Mouse (Mus musculus) frontal cortex, postnatal 36 days (tissue): ENCODE results near the gene Suox.
A peak's percentile ranks its signal among the peaks of the same experiment; 100 is the strongest.
"Not testable (repeated sequence)": the region's sequence is repeated elsewhere in the genome, so short reads cannot be mapped to it uniquely, and the experiment has no call there.

ENCODE experiments used
- DNase-seq, 2 experiments: peaks; one replicate each; pipeline ENCODE4 v3.0.0; 2022; ENCODE audit warnings: low spot score in 2 of 2

Suox gene

GRCm38 (mm10) chr10:128673763-128674468 is at the start of gene Suox:
Suox (minus strand) TSS chr10:128674073.
- DNase-seq = peak; percentile 79 to 81

- DNase-seq = no peak
These were observed 42.0 kb upstream of the Suox start for GRCm38 (mm10) chr10:128715559-128716537.

DNA sequence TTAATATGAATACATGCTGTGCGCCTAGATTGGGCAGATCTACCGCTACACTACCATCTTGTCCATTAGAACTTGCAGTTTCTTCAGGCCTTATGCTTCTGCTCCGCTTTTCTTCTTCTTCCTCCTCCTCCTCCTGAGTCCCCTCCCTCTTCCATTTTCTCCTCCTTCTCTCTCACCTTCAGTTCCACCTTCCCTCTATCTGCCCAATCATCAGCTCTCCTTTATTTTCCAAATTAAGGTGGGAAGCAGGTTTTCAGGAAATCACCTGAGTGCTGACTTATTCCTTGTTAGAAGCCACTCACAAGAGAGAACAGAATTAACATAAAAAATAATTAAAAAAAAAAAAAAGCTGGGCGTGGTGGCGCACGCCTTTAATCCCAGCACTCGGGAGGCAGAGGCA is 37.4 kb upstream of the Suox start:
- not testable (repeated sequence) for DNase-seq

DNA sequence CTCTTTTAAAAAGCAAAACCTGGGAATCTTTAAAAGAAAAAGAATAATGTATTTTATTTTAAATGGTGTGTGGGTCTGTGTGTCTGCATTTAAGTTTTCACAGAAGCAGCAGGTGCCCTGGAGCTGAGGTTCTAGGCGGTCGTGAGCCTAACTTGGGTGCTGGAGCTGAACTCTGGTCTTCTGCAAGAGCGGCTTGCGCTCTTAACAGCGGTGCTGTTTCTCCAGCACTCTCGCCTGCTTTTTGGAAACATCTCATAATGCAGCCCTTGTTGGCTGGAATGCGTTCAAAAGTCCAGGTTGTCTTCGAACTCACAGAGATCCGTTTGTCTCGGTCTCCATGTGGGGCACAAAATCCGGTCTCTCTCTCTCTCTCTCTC is 31.4 kb upstream of the Suox start:
- DNase-seq = no peak

DNA sequence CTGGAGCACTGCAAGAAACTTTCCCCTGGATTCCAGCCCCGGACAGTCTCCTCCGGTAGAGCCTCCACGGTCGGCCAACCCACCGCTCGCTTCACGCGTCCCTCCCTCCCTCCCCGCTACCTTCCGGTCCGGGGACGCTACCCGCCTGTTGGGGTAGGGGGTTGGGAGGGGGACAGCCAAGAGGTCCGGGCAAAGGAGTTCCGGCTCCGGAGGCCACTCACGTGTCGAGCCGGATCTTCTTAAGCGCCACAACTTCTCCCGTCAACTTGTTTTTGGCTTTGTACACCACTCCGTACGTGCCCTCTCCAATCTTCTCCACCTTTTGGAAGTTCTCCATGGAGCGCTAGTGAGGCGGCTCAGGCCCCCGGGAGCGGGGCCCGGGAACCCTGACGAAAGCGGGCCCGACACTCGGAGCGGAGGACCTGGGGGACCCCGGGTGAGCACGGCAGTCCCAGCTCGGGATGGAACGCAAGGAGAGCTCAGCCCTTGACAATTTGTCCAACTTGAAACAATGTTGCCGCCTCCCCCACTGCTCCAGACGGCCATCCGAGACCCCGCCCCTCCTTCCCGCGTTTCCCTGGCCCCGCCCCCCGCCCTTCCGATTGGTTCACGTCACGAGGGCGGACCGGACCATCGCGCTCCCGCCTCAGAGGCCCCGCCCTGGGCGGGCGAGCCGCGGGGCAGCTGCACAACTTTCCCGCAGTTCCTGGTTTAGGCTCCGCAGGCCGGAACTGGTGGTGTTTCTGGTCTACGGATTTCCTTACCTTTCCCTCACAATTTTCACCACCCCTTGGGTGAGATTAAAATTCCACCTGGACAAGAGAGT is 30.8 kb upstream of the Suox start, which contains the start of gene Cdk2:
Gene Cdk2 (minus strand): TSS at position 541 of the 826 bp plus-strand sequence.
- peak; percentile 74 to 75 for DNase-seq

- DNase-seq = no peak
These were observed 30.0 kb upstream of the Suox start, which contains the start of gene Pmel for GRCm38 (mm10) chr10:128703895-128704294. Pmel (plus strand) TSS chr10:128704195.

- DNase-seq = no peak
These were observed 28.6 kb upstream of the Suox start for GRCm38 (mm10) chr10:128702328-128703007.

GRCm38 (mm10) chr10:128700712-128701111 is 26.8 kb upstream of the Suox start:
- no peak for DNase-seq

DNA sequence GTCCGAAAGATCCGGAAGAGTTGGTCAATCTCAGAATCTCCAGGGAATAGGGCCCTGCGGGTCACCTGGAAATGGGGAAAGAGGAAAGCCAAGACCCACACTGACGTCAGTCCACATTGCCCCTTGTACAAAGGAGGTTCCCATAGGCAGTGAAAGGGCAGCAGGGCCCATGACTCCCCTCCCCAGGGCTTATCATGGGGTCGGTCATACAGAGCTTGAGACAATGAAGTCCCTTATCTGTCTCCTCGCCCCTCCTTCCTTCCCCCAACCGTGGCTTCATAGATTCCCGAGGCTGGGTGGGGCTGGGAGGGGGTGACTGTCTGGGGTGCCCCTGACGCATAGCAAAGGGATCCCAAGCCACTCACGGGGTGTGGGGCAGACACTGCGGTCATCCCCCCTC is 25.7 kb upstream of the Suox start:
- DNase-seq = no peak

DNA sequence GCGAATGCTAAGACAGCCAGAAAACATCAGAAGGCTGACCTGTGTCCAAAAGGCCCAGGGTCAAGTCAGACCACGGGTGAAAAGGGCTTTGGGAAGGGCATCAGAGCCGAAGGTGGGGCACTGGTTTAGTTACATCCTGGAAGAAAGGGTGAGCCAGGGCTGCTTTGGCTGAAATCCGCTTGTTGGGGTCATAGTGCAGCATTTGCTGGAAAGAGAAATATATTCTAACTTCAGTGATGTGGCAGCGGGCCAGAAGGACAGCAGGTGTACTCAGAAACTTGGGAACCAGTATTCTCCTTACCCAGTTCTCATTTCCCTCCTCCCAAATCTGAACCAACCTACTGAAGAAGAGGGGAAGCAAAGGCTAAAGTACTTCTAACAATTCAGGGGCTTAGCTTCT is 25.1 kb upstream of the Suox start:
- DNase-seq = no peak

DNA sequence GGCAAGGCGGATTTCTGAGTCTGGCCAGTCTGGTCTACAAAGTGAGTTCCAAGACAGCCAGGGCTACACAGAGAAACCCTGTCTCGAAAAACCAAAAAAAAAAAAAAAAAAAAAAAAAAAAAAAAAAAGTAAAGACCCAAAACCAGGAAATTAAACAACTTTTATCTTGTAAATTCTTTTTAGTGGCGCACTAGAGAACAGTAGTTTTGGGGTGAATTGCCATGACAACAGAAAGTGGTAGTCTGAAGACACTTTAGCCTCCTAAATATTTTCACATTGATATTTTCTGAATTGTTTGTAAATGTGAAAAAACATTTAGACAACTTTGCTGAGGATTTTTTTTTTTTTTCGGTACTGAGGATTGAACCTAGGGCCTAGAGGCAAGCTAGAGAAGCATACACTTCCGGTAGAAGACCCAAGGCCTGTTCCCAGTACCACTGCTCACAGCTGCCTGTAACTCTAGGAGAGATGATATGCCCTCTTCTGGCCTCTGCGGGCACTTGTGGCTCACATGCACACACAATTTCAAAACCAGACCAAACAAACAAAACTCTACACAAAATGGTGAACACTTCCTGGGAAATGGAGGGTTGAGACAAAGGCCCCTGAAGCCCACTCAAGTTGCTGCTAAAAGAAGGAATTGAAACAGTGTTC is 23.3 kb upstream of the Suox start:
- DNase-seq = no peak

- DNase-seq = peak; percentile 100
These were observed 22.3 kb upstream of the Suox start, which contains the start of gene Rab5b for GRCm38 (mm10) chr10:128695992-128696807. Rab5b (minus strand) TSS chr10:128696264.

- no peak for DNase-seq
These were observed 21.6 kb upstream of the Suox start for GRCm38 (mm10) chr10:128695411-128695991.

DNA sequence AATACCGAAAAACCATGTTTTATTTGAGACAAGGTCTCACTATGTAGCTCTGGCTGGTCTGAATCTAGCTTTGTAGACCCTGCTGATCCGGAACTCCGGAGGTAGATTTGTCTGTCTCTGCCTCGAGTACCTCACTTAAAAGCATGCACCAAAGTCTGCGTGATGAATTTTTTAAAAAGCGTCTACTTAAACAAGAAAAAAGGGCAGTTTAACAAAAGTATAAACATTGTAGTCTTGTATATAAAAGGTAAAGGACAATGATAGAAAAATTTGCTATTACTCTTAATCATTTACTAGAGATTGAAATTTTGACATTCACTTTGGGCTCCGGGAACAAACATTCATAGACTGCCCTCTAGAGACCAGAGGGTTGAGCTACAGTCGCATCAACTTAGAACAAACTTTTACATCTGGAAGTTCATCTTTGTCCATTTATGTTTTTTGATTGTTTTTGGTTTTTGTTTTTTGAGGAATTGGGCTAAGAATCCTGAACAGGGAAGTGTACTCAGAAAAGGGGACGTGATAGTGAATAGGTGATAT is 666 bp upstream of the Suox start:
- peak in 1 of 2 experiments; percentile 28 for DNase-seq

- DNase-seq = no peak
These were observed 2.7 kb downstream of the Suox start for GRCm38 (mm10) chr10:128671148-128671547.

DNA sequence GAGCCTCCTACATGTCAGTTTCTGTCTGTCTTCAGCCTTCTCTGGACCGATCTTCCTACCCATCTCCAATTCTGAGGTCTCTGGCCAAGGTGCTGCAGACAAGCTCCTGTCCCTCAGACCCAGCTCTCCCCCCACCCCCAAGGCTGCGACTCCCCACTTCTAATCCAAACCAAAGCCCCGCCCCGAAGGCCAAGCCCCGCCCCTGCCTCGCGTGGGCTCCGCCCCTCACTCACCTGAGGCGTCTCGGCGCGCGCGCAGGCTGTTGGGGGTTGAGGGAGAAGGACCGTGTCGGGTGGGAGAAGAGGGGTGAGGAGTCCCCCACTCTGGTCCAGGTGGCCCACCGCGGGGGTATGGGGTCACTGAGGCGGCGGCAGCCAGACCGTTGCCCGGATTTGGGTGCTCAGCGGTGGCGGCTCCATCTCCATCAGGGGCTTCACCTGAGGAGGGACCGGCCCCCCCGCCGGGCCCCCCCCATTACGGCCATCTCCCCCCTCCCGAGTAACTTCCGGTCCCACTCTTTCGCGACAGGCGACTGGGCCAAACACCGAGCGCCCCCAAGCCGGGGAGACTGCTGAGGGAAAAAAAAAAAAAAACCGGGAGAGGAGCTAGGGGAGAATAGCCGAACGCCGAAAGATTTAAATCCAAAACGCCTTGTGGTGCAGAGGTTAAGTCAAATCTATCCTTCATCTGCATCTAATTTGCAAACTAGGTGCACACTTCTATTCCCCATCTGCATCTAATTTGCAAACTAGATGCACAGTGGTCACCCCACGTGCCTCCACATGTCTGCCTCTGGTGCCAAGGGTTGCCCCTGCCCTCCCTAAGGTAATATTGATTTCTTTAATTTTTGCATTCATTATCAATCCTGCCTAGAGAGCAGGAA is 4.8 kb downstream of the Suox start:
- DNase-seq = peak; percentile 61 to 62

GRCm38 (mm10) chr10:128665806-128666205 is 8.1 kb downstream of the Suox start:
- DNase-seq = no peak

DNA sequence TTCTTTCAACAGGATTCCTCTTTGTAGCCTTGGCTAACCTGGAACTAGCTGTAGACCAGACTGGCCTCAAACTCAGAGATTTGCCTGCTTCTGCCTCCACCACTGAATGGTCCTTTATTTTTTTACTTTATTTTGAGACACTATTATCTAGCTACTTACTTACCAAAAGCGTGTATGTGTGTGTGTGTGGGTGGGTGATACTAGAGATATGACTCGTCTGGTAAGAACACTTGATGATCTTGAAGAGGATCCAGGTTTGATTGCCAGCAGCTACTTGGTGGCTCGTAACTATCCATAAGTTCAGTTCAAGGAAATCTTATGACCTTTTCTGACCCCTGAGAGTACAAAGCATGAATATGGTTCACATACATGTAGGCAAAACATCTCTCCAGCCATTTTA is 8.6 kb downstream of the Suox start:
- DNase-seq = no peak
